Mouse (Mus musculus): Measurements from ENCODE around the gene Nfib.

Gene Nfib

DNA sequence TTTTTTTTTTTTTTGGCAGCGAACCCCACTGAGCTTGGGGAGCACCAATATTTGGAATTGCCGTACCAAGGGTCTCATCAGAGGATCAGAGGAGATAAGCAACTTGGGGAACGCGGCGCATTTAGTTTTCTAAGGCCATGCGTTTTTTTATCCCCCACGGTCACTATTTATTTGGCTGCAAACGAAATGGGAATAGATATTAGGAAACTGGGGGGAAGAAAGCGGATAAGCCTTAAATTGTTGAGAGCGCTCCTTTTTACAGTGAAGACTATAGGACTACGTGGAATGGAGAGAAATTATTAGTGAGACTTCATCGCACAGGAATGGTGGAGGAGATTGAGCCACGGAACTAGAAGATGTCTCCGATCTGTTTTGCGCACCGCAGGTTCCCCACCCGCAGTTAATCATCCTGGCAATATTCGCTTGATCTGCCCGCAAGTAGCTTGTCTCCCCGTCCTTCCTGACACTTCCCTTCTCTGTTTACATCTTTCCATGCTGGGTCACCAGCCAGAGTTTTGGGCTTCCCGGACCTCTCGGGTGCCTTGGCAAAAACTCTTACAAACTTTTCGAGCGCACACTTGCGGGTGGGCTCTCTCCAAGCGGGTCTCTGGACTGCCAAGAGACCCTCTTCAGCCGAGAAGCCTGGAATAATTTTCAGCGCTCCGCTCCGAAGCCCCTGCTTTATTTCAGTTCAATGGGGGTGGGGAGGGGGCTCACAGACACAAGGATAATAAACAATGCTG, 167.3 kb downstream of the Nfib start:
- in situ Hi-C loops (cut with MboI; ENCODE audit: low pct_unique_long_range_greater_than_20kb in 1 of 2, low sequenced_read_pairs in 2 of 2, unreplicated experiment in 1 of 2): no loop called here

- in situ Hi-C loops (cut with MboI; ENCODE audit: low pct_unique_long_range_greater_than_20kb in 1 of 2, low sequenced_read_pairs in 2 of 2, unreplicated experiment in 1 of 2): no loop called here
Measured at GRCm38 (mm10) chr4:82537279-82537967, 168.1 kb downstream of the Nfib start.

- in situ Hi-C loops (cut with MboI; ENCODE audit: low pct_unique_long_range_greater_than_20kb in 1 of 2, low sequenced_read_pairs in 2 of 2, unreplicated experiment in 1 of 2): no loop called here
Measured at GRCm38 (mm10) chr4:82536435-82537278, 168.9 kb downstream of the Nfib start.

DNA sequence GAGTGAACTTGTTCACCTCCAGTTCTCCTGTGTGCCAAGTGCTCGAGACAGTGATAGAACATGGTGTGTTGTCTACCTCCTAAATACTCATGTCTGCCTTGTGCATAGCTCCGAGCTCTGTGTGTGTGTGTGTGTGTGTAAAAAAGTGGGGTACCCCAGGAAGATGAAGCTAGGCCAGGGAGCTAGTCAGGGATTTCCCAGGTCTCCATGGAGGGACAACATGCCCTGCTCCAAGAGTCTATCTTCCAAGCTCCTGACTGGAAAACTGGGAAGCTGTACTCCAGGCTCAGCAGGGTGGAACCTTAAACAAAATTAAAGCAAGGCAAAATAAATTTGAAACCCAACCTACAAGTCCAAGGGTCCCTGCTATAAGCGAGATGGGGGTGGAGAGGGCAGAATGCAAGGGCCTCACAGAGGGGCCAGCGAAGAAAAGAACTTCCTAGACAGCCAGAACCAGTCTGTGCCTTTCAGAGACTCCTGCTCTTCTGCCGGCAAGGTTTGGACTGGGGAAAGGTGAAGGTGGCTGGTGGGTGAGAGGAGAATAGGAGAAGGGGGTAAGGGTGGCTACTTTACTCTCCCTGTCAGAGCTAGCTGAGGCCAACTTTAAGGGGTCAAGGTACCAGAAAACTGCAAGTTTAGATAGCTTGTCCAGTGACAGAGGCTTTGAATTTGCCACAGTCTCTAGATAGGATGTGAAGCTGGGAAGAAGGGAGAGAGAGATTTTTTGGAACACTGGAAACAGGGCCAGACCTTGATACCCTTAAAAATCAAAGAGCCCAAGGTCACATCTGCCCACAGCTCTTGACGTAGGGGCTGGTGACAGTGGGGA, 169.7 kb downstream of the Nfib start:
- in situ Hi-C loops (cut with MboI; ENCODE audit: low pct_unique_long_range_greater_than_20kb in 1 of 2, low sequenced_read_pairs in 2 of 2, unreplicated experiment in 1 of 2): no loop called here

GRCm38 (mm10) chr4:82533231-82533630, 172.3 kb downstream of the Nfib start:
- in situ Hi-C loops (cut with MboI; ENCODE audit: low pct_unique_long_range_greater_than_20kb in 1 of 2, low sequenced_read_pairs in 2 of 2, unreplicated experiment in 1 of 2): no loop called here

GRCm38 (mm10) chr4:82532443-82533191, 172.9 kb downstream of the Nfib start:
- in situ Hi-C loops (cut with MboI; ENCODE audit: low pct_unique_long_range_greater_than_20kb in 1 of 2, low sequenced_read_pairs in 2 of 2, unreplicated experiment in 1 of 2): no loop called here

DNA sequence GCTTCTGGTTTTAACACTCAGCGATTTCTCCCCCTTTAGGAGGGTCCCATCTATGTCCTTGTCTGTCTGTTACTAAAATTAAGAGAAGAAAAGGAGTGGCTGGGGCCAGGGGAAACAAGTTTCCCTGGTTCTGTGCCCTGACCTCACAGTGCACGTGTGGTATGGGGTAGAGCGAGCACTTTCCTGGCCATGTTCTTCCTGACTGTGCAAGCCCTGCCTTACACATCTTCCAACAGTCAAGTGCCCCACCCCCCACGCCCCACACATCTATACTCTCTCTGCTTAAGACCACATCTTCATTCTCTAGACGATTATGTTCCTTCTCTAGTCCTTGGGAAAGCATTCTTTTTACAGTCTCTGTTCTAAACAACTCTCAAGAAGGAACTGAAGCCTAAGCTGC, 173.6 kb downstream of the Nfib start:
- in situ Hi-C loops (cut with MboI; ENCODE audit: low pct_unique_long_range_greater_than_20kb in 1 of 2, low sequenced_read_pairs in 2 of 2, unreplicated experiment in 1 of 2): no loop called here

DNA sequence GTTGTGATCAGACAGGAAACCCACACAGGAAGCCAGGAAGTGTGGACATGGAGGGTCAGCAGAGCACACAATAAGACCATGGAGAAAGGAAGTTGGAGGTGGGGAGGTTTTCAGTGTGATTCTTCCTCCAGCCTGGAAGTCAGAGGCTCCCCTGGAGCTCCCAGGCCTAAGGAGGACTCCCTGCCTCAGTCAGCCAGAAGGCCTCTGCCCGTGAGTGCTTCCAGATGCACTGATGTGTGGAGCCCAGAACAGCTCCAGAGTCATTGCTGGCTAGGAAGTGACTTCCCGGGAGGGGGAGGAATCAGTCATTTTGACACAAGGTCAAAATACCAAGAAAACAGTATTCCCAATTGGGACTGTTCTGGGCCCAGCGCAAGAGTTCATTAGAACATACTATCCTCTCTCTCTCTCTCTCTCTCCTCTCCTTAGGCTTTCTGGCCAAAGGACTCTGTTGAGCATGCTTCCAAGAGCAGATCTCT, 174.6 kb downstream of the Nfib start:
- in situ Hi-C loops (cut with MboI; ENCODE audit: low pct_unique_long_range_greater_than_20kb in 1 of 2, low sequenced_read_pairs in 2 of 2, unreplicated experiment in 1 of 2): no loop called here

DNA sequence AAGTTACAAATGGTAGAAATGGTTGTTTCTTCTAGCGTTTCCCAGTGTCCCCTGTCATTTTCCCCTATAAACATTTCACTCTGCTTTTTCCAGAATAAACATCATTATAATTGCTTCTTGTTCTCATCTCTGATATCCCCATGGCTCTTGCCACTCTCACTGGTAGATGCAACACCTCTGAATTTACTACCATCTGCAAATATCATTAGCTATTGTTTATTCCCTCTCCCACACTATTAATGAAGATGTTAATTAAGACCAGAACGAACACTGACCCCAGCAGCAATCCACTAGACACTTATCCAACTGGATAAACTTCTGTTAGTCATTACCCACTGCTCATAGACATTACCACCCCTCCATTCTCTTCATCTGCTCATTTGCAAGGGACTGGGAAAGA, 176.6 kb downstream of the Nfib start:
- in situ Hi-C loops (cut with MboI; ENCODE audit: low pct_unique_long_range_greater_than_20kb in 1 of 2, low sequenced_read_pairs in 2 of 2, unreplicated experiment in 1 of 2): no loop called here

DNA sequence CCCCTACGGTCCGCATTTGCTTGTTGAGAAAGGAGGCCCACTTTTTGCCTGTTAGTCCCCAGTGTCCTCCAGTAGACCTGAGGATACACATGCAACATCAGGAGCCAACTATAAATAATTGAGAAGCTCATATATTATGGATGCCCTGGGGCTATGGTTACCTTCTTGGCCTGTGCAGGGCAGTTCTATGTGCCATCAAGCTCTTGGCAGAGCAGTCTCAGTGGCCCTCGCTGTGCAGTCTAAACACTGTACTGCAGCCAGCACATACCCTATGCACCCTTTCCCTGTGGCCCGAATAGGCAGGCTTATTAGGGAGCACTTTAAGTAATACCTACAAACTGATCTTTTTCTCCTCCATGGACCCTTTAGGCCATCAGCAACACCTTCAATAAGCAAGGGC, 185.6 kb downstream of the Nfib start:
- in situ Hi-C loops (cut with MboI; ENCODE audit: low pct_unique_long_range_greater_than_20kb in 1 of 2, low sequenced_read_pairs in 2 of 2, unreplicated experiment in 1 of 2): no loop called here

GRCm38 (mm10) chr4:82518132-82518531, 187.4 kb downstream of the Nfib start:
- in situ Hi-C loops (cut with MboI; ENCODE audit: low pct_unique_long_range_greater_than_20kb in 1 of 2, low sequenced_read_pairs in 2 of 2, unreplicated experiment in 1 of 2): no loop called here

GRCm38 (mm10) chr4:82517311-82517710, 188.2 kb downstream of the Nfib start:
- in situ Hi-C loops (cut with MboI; ENCODE audit: low pct_unique_long_range_greater_than_20kb in 1 of 2, low sequenced_read_pairs in 2 of 2, unreplicated experiment in 1 of 2): no loop called here

DNA sequence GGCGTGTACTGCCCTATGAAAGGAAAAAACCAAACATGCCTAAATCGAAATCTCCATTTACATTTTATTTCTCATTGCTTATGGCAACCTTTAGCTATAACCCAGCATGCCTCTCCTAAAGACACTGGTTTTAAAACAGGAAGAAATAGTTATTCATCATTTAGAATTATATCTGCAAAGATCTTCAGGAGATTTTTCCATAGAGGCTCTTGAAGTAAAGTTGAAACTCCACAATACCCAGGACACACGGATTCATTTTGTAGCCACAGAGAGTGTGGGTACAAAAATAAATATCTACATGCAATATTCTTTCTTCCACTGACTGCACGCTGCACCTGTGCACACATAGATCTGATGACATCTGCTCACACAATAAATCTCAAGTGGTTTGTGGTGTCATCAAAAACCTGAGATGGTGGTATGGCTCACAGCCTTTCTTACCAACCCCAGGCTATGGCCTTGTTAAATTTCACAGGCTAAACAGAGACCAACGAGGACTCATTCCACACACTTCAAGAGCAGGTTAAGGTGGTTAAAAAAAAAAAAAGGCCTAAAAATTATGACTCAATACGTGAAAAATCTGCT, 189.2 kb downstream of the Nfib start:
- in situ Hi-C loops (cut with MboI; ENCODE audit: low pct_unique_long_range_greater_than_20kb in 1 of 2, low sequenced_read_pairs in 2 of 2, unreplicated experiment in 1 of 2): no loop called here

DNA sequence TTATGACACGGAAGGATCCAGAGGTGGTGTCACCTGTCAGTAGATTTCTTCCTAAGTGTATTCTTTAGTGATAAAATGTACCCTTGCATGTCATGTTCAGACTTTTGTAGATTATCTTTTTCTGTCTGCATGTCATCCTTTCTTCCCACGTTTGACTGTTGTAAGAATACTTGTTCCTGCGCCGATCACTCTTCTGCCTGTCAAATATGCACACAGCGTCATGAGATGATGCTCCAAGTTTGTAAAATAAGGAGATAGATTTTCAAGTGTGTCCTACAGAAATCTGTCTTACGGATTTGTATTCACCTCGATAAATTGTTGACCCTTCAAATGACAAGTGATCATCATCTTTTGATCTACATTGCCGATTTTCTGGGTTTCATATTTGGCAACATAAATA, 190.6 kb downstream of the Nfib start:
- in situ Hi-C loops (cut with MboI; ENCODE audit: low pct_unique_long_range_greater_than_20kb in 1 of 2, low sequenced_read_pairs in 2 of 2, unreplicated experiment in 1 of 2): no loop called here

- in situ Hi-C loops (cut with MboI; ENCODE audit: low pct_unique_long_range_greater_than_20kb in 1 of 2, low sequenced_read_pairs in 2 of 2, unreplicated experiment in 1 of 2): no loop called here
Measured at GRCm38 (mm10) chr4:82514373-82514772, 191.2 kb downstream of the Nfib start.

GRCm38 (mm10) chr4:82513426-82513750, 192.2 kb downstream of the Nfib start:
- in situ Hi-C loops (cut with MboI; ENCODE audit: low pct_unique_long_range_greater_than_20kb in 1 of 2, low sequenced_read_pairs in 2 of 2, unreplicated experiment in 1 of 2): no loop called here

- in situ Hi-C loops (cut with MboI; ENCODE audit: low pct_unique_long_range_greater_than_20kb in 1 of 2, low sequenced_read_pairs in 2 of 2, unreplicated experiment in 1 of 2): no loop called here
Measured at GRCm38 (mm10) chr4:82512743-82513425, 192.7 kb downstream of the Nfib start.
